Mouse (Mus musculus) thymus, adult 2 months (tissue): ENCODE measurements around the gene Bcas3.

Experiments
- CTCF ChIP-seq: fragments of 200-500 bp; IDR thresholded peaks from 2 replicates; pipeline ENCODE4 v1.5.1; 2012; ENCODE audit warnings: mild to moderate bottlenecking, control low read depth, low read length, moderate library complexity, borderline replicate concordance; ENCODE audit not compliant: control insufficient read depth, poor library complexity, insufficient read depth; ENCODE audit errors: extremely low read depth
- POLR2A ChIP-seq: fragments of 200-500 bp; IDR thresholded peaks from 2 replicates; pipeline ENCODE4 v1.6.1; 2012; ENCODE audit warnings: mild to moderate bottlenecking, low read length, control low read depth, moderate library complexity; ENCODE audit not compliant: control insufficient read depth, poor library complexity, insufficient read depth; ENCODE audit errors: extremely low read depth

DNA sequence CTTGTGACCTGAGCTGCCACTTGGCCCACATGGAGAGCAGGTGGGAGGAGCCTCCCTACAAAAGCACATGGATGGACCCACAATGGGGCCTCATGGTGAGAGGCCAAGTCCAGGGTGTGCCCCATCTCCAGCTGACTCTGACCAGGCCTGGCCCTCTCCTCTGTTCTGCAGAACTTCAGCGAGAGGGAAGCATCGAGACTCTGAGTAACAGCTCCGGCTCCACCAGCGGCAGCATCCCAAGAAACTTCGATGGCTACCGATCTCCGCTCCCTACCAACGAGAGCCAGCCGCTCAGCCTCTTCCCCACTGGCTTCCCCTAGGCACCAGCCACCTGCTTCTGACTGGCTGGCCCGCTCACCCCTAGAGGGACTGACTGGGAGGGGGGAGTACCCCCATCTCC, 472.1 kb downstream of the Bcas3 start:
- TF ChIP-seq CTCF = no peak
- TF ChIP-seq POLR2A = no peak
